28 mouse cellular contexts compared by ENCODE assay signal in the genomic region with DNA sequence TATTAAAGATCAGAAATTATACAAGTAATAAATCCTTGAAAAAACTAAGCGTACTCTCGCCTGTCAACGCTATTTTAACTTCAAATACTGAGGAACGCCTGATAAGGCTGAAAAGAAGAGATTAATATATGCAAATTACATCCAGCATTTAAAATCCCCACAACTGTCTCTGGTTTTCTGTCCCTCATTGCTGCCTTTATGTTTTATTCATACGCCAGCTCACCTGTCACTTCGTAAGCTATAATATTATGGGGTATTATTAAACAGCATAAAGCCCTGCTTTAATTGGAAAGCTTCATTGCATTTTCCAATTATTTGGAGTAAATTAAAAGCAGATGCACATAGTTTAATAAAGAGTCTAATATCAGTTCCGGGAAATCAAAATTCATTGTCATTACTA.
A peak's percentile ranks its signal among the peaks of the same experiment; 100 is the strongest.
DNase-seq lines count a peak whose midpoint lies in the region; ATAC-seq and TF ChIP-seq lines count a peak whose summit lies in the region.
"Had no signal": no experiment of that assay in that cellular context is flagged by ENCODE, and none has a peak within 500 bp of the region (broad histone marks: within the 10 kb centered on the region; RNA-seq: fewer than 3 reads in every experiment).

No protein-coding gene starts in this region.

- peak overlapping the region; percentile 71 for H3K27ac ChIP-seq in hindbrain, embryonic 10.5 days
- H3K27ac ChIP-seq in hindbrain, postnatal 0 days = no peak overlapping the region
- H3K27ac ChIP-seq in forebrain, embryonic 16.5 days (ENCODE audit: low read length) = 0 out of 2 replicates have a peak overlapping the region, but pooled peaks have one; percentile 44
- H3K27ac ChIP-seq in midbrain, embryonic 12.5 days (replicated peaks) = peak overlapping the region; percentile 85
- H3K27ac ChIP-seq: embryonic facial prominence, embryonic 13.5 days; left cerebral cortex, adult 2 months; liver, embryonic 12.5 days had no signal

- no peaks in the 10 kb centered on the region for H3K27me3 ChIP-seq in hindbrain, embryonic 10.5 days (ENCODE audit: insufficient read depth, poor library complexity, severe bottlenecking)
- no peaks in the 10 kb centered on the region for H3K27me3 ChIP-seq in hindbrain, postnatal 0 days (ENCODE audit: insufficient read depth, low read length)
- no peaks in the 10 kb centered on the region for H3K27me3 ChIP-seq in forebrain, embryonic 16.5 days (replicated peaks; ENCODE audit: control insufficient read depth, insufficient read depth, low read length)
- H3K27me3 ChIP-seq in midbrain, embryonic 12.5 days = no peaks in the 10 kb centered on the region
- H3K27me3 ChIP-seq: embryonic facial prominence, embryonic 13.5 days; heart, embryonic 12.5 days; limb, embryonic 12.5 days; liver, embryonic 12.5 days; Patski had no signal

- no peak overlapping the region for H3K4me2 ChIP-seq in hindbrain, postnatal 0 days (ENCODE audit: low read depth, low read length)
- H3K4me2 ChIP-seq in forebrain, embryonic 16.5 days (ENCODE audit: low read length) = no peak overlapping the region
- no peak overlapping the region for H3K4me2 ChIP-seq in midbrain, embryonic 12.5 days (replicated peaks)
- H3K4me2 ChIP-seq: embryonic facial prominence, embryonic 13.5 days; heart, embryonic 12.5 days; limb, embryonic 12.5 days; liver, embryonic 12.5 days; lung, embryonic 14.5 days had no signal

- TF ChIP-seq CTCF in hindbrain, postnatal 0 days (IDR thresholded peaks at IDR 0.05; ENCODE audit: low read depth) = no peak
- no peak for TF ChIP-seq CTCF in brain, embryonic 14.5 days (IDR thresholded peaks at IDR 0.05; ENCODE audit: borderline replicate concordance, extremely low read depth, insufficient read depth, insufficient read length)

- no peak for ATAC-seq in hindbrain, postnatal 0 days
- peak; percentile 57 for ATAC-seq in forebrain, embryonic 16.5 days
- no peak for ATAC-seq in midbrain, embryonic 12.5 days (ENCODE audit: low FRiP score, low read depth)
- ATAC-seq: CD4-positive, CD25-positive, alpha-beta regulatory T cell, adult 4 months; inflammation-experienced regulatory T-cells, adult 6 months; liver, embryonic 12.5 days; Patski had no signal

- DNase-seq in hindbrain, embryonic 10.5 days (ENCODE audit: low spot score) = no peak
- DNase-seq in hindbrain, postnatal 0 days (ENCODE audit: low spot score) = no peak
- DNase-seq in brain, embryonic 14.5 days (ENCODE audit: low read depth) = peak; percentile 89
- DNase-seq in urinary bladder, postnatal 4 days (ENCODE audit: low spot score in 2 of 2) = no peak
- no peak for DNase-seq in heart, adult 18-20 months
- no peak for DNase-seq in urinary bladder, postnatal 10 days (ENCODE audit: low spot score)
- DNase-seq: adrenal gland, postnatal 10 days; cerebellum, adult 9-11 months; gastrocnemius, postnatal 36 days; heart, postnatal 14 days; kidney, adult 2 months; kidney, postnatal 10 days; layer of hippocampus, adult 9-11 months; lung, embryonic 14.5 days; lung, postnatal 36 days; right cerebral cortex, postnatal 14 days; spleen, adult 18-20 months; thymus, postnatal 4 days had no signal

- no peak overlapping the region for H3K4me3 ChIP-seq in hindbrain, embryonic 10.5 days
- no peak overlapping the region for H3K4me3 ChIP-seq in hindbrain, postnatal 0 days (ENCODE audit: low read length)
- H3K4me3 ChIP-seq in forebrain, embryonic 16.5 days (replicated peaks; ENCODE audit: low read length) = no peak overlapping the region
- H3K4me3 ChIP-seq in midbrain, embryonic 12.5 days = no peak overlapping the region
- H3K4me3 ChIP-seq: embryonic facial prominence, embryonic 13.5 days; heart, embryonic 12.5 days; left cerebral cortex, adult 2 months; limb, embryonic 12.5 days; liver, embryonic 12.5 days had no signal

- H3K9ac ChIP-seq in hindbrain, postnatal 0 days (replicated peaks; ENCODE audit: low read length) = no peak overlapping the region
- H3K9ac ChIP-seq in forebrain, embryonic 16.5 days (replicated peaks; ENCODE audit: low read depth, low read length) = no peak overlapping the region
- H3K9ac ChIP-seq in midbrain, embryonic 12.5 days (replicated peaks) = no peak overlapping the region
- H3K9ac ChIP-seq: embryonic facial prominence, embryonic 13.5 days; heart, embryonic 12.5 days; liver, embryonic 12.5 days; lung, embryonic 14.5 days had no signal

- 81% methylated on average over 7 of the region's 7 CpGs for WGBS in hindbrain, embryonic 10.5 days
- 61% methylated on average over 7 of the region's 7 CpGs for WGBS in hindbrain, postnatal 0 days
- WGBS in forebrain, embryonic 16.5 days = 22% methylated on average over 7 of the region's 7 CpGs
- WGBS in midbrain, embryonic 12.5 days = 33% methylated on average over 7 of the region's 7 CpGs

- no peak for TF ChIP-seq POLR2A in brain, embryonic 14.5 days (IDR thresholded peaks at IDR 0.05; ENCODE audit: borderline replicate concordance, extremely low read depth, insufficient read depth, insufficient read length, poor library complexity, severe bottlenecking)

- H3K9me3 ChIP-seq in hindbrain, embryonic 10.5 days = no peaks in the 10 kb centered on the region
- no peaks in the 10 kb centered on the region for H3K9me3 ChIP-seq in hindbrain, postnatal 0 days (ENCODE audit: low read length)
- no peaks in the 10 kb centered on the region for H3K9me3 ChIP-seq in forebrain, embryonic 16.5 days (ENCODE audit: control insufficient read depth, low read length)
- no peaks in the 10 kb centered on the region for H3K9me3 ChIP-seq in midbrain, embryonic 12.5 days
- H3K9me3 ChIP-seq: embryonic facial prominence, embryonic 13.5 days; heart, embryonic 12.5 days; limb, embryonic 12.5 days; liver, embryonic 12.5 days had no signal

- H3K4me1 ChIP-seq in hindbrain, embryonic 10.5 days (replicated peaks) = peaks cover 57% of the 10 kb centered on the region
- peaks cover 14% of the 10 kb centered on the region; the same call in 1 of the 2 replicates for H3K4me1 ChIP-seq in hindbrain, postnatal 0 days (ENCODE audit: insufficient read depth, low read length)
- peaks cover 59% of the 10 kb centered on the region for H3K4me1 ChIP-seq in forebrain, embryonic 16.5 days (replicated peaks; ENCODE audit: control insufficient read depth, insufficient read depth, low read length)
- peaks cover 69% of the 10 kb centered on the region for H3K4me1 ChIP-seq in midbrain, embryonic 12.5 days

- H3K36me3 ChIP-seq in hindbrain, embryonic 10.5 days = peaks cover 16% of the 10 kb centered on the region
- no peaks in the 10 kb centered on the region; the same call in 1 of the 2 replicates for H3K36me3 ChIP-seq in hindbrain, postnatal 0 days (ENCODE audit: insufficient read depth, low read length)
- no peaks in the 10 kb centered on the region for H3K36me3 ChIP-seq in forebrain, embryonic 16.5 days (ENCODE audit: control insufficient read depth, insufficient read depth)
- 0 out of 2 replicates have a peak, but pooled peaks cover 2% of the 10 kb centered on the region for H3K36me3 ChIP-seq in midbrain, embryonic 12.5 days
- H3K36me3 ChIP-seq: heart, embryonic 12.5 days had no signal
